Mouse (Mus musculus): Measurements from ENCODE around the gene Pbx3. TPM values are rescaled to one million over a fixed set of nuclear protein-coding genes. Genes with fewer than 3 reads are reported as not detected.

Pbx3 gene
- polyA plus RNA-seq, 2 experiments from 2014 or later: 0.43 to 1.5 TPM

DNA sequence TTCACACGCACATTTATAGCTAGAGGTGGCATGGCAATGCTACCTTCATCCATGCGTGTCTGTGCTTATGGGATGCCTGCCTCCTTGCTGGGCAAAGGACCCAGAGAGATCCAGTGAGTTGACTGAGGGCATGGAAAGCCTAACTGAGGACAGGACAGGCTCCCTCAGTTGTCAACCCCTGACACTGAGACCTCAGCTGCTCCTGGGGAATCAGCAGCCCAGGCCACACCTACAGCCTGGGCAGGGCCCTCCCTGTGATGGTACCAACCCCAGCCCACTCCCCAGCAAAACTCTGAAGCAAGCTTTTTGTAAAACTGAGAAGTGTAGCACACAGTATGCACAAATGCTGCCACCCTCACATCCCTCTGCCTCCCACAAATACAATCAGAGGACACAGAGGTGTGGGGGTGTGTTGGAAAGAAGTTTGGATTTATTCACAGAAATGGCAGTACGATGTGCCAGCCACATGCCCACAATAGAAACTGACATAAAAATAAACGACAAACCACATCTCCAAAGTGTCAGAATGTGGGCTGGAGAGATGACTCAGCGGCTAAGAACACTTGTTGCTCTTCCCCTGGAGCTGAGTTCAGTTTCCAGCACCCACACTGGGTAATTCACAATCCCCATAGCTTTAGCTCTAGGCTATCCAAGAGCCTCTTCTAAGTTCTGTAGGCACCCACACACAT is 233.3 kb downstream of the Pbx3 start:
- no peak for ATAC-seq

GRCm38 (mm10) chr2:34135316-34135715 is 237.6 kb downstream of the Pbx3 start:
- ATAC-seq: no peak

DNA sequence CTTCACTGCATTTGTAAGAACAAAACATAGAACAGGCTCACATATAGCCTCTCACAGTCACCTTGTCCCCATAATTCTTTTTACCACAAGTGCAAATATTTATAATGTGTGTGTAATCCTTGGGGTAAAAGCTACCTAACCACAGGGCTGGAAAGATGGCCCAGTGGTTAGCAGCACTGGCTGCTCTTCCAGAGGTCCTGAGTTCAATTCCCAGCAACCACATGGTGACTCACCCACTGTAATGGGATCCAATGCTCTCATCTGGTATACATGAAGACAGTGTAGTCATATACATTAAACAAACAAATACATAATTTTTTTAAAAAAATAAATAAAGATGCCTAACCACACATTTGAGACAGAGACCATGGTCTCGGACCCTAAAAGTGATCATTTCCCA is 240.2 kb downstream of the Pbx3 start:
- ATAC-seq: no peak

- no peak for ATAC-seq
Measured at GRCm38 (mm10) chr2:34129674-34130267, 243.2 kb downstream of the Pbx3 start.

DNA sequence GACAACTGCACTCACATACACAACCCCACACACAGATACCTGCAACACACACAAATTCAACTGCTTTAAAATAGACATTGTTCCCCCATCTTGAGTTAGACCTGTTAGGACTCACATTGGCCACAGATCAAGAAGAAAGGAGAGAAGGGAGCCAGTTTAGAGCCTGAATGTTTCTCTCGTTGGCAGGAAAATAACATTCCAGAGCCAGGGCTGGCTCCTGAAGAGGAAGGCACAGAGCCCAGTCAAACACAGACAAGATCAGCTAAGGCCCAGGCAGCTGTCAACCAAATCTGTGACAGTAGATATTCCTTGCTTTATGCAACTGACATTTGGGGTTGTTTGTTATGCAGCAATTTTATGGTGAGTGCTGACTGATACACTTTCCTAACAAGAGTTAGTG is 245.1 kb downstream of the Pbx3 start:
- ATAC-seq: no peak

DNA sequence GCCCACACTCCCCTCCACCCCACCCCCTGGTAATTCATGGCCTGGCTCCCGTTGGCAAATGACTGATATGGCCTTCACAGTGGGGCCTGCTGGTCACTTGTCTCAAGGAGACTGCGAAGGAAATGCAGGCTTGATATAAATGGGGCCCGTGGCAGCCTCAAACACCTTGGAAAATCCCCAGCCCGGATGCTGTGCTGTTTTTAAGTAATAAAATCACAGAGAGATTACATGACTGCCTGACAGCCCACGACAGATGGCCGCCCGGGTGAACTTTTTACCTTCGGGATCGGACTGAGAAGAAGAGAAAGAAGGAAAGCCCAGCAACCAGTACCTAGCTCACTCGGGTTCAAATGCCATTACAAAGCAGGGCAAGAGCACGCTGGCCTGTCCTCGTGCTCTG is 249.0 kb downstream of the Pbx3 start:
- ATAC-seq: no peak

Other genes starting within 250 kb of the Pbx3 start
- gene Mapkap1, start 33.6 kb upstream of the Pbx3 start, polyA plus RNA-seq (2017; shearing (Covaris generic)): 10 to 100 TPM; 24.0 to 26.0 TPM